8 mouse cellular contexts compared by ENCODE assay signal in the genomic region with DNA sequence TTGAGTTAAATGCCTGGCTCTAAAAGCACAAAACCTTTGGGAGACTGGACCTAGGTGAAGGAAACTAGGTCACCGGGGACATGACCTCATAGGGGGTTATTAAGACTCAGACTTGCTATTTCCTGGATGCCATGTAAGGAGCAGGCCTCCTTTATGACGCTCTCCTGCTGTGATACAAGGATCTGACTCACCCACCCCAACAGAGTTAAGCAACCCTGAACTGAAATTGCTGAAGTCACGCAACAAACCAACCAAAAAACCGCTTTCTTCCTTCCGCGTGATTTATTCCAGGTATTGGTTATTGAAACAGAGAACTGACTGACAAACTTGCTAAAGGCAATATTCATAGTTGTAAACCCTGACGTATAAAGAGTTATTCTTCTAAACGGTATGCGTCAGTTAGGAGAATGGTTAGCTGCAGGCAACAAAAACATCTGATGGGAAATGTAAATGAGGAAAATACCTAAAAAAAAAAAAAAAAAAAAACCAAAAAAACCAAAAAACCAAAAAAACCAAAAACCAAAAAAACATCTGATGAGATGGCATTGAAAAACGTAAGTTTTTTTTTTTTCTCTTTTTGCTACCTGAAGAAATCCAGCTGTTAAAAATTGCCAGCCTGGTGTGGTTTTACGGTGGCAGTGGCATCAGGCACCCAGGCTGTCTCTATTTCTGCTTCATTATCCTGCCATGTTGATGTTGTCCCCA.
DNase-seq lines count a peak whose midpoint lies in the region; ATAC-seq and TF ChIP-seq lines count a peak whose summit lies in the region.

No protein-coding gene starts in this region.

- TF ChIP-seq CTCF in layer of hippocampus, adult 2 months (conservative IDR thresholded peaks at IDR 0.05), result no peak

- peak; percentile 21 for DNase-seq in CD4-positive, CD25-positive, alpha-beta regulatory T cell, adult 2 months (ENCODE audit: low read depth, low spot score)
- DNase-seq in 416B (ENCODE audit: low read depth) (peak; percentile 95), adipocyte (ENCODE audit: low spot score) (peak; percentile 47)
- no peak for DNase-seq in thymus, postnatal 10 days (ENCODE audit: low spot score in 2 of 2)
- DNase-seq in layer of hippocampus, adult 2 months (ENCODE audit: low spot score in 2 of 2), result no peak
- no peak for DNase-seq in heart, adult 18-20 months

- no peak for ATAC-seq in CD4-positive, CD25-positive, alpha-beta regulatory T cell, adult 4 months
- ATAC-seq in megakaryocyte, adult 5-6 weeks (ENCODE audit: poor library complexity, severe bottlenecking), result peak; percentile 82

- H3K4me3 ChIP-seq in layer of hippocampus, adult 2 months, result no peak overlapping the region

- H3K27ac ChIP-seq in layer of hippocampus, adult 2 months, result no peak overlapping the region

Comparison
In these comparisons a context has a peak if more than half of its experiments do, and no peak if none do; other contexts are left out.
1. DNase-seq: peak in CD4-positive, CD25-positive, alpha-beta regulatory T cell, adult 2 months (single experiment), 416B (single experiment) and adipocyte (single experiment); none in thymus, postnatal 10 days (0 of 2), layer of hippocampus, adult 2 months (0 of 2) and heart, adult 18-20 months (0 of 2).